Mouse (Mus musculus): ENCODE measurements around the gene Bahcc1. TPM values are rescaled to one million over a fixed set of nuclear protein-coding genes. Genes with fewer than 3 reads are reported as not detected.

The Bahcc1 gene
- polyA plus RNA-seq, 1 experiment from 2014 or later, result 3.1 TPM

GRCm38 (mm10) chr11:120310813-120311312 is 78.1 kb downstream of the Bahcc1 start:
- peak overlapping the region; percentile 91 for H3K4me2 ChIP-seq (replicated peaks; ENCODE audit: low read depth)
- 3% methylated on average over 43 of the region's 45 CpGs for WGBS
- no peak for TF ChIP-seq CTCF (IDR thresholded peaks at IDR 0.05; ENCODE audit: low read depth)
- peak; percentile 77 for ATAC-seq
- no peaks in the 10 kb centered on the region for H3K27me3 ChIP-seq (replicated peaks; ENCODE audit: control insufficient read depth, insufficient read depth, low read length)
- peaks cover 12% of the 10 kb centered on the region for H3K4me1 ChIP-seq (replicated peaks; ENCODE audit: control insufficient read depth, insufficient read depth, low read length)
- H3K36me3 ChIP-seq (ENCODE audit: control insufficient read depth, insufficient read depth), result no peaks in the 10 kb centered on the region
- H3K9ac ChIP-seq (ENCODE audit: low read depth, low read length), result peak overlapping the region; percentile 58
- H3K27ac ChIP-seq (ENCODE audit: low read depth, low read length), result no peak overlapping the region
- H3K9me3 ChIP-seq (ENCODE audit: control insufficient read depth), result no peaks in the 10 kb centered on the region
- peak overlapping the region; percentile 41 for H3K4me3 ChIP-seq (ENCODE audit: low read depth, low read length)

GRCm38 (mm10) chr11:120311561-120311960 is 78.8 kb downstream of the Bahcc1 start:
- WGBS, result 40% methylated on average over 10 of the region's 10 CpGs
- H3K27ac ChIP-seq (ENCODE audit: low read depth, low read length), result no peak overlapping the region
- H3K4me1 ChIP-seq (replicated peaks; ENCODE audit: control insufficient read depth, insufficient read depth, low read length), result peaks cover 12% of the 10 kb centered on the region
- no peaks in the 10 kb centered on the region for H3K36me3 ChIP-seq (ENCODE audit: control insufficient read depth, insufficient read depth)
- TF ChIP-seq CTCF (IDR thresholded peaks at IDR 0.05; ENCODE audit: low read depth), result no peak
- H3K4me3 ChIP-seq (ENCODE audit: low read depth, low read length), result no peak overlapping the region
- H3K9me3 ChIP-seq (ENCODE audit: control insufficient read depth), result no peaks in the 10 kb centered on the region
- H3K9ac ChIP-seq (ENCODE audit: low read depth, low read length), result peak overlapping the region; percentile 58; the same call in 1 of the 2 replicates
- peak overlapping the region; percentile 91 for H3K4me2 ChIP-seq (replicated peaks; ENCODE audit: low read depth)
- no peak for ATAC-seq
- H3K27me3 ChIP-seq (replicated peaks; ENCODE audit: control insufficient read depth, insufficient read depth, low read length), result no peaks in the 10 kb centered on the region

- ATAC-seq, result no peak
- Histone ChIP-seq H3K4me1 (replicated peaks; ENCODE audit: control insufficient read depth, insufficient read depth, low read length) (peaks cover 12% of the 10 kb centered on the region), H3K9ac (ENCODE audit: low read depth, low read length) (no peak overlapping the region), H3K4me2 (replicated peaks; ENCODE audit: low read depth) (no peak overlapping the region), H3K27ac (ENCODE audit: low read depth, low read length) (no peak overlapping the region), H3K36me3 (ENCODE audit: control insufficient read depth, insufficient read depth) (no peaks in the 10 kb centered on the region), H3K9me3 (ENCODE audit: control insufficient read depth) (no peaks in the 10 kb centered on the region), H3K4me3 (ENCODE audit: low read depth, low read length) (no peak overlapping the region), H3K27me3 (replicated peaks; ENCODE audit: control insufficient read depth, insufficient read depth, low read length) (no peaks in the 10 kb centered on the region)
- TF ChIP-seq CTCF (IDR thresholded peaks at IDR 0.05; ENCODE audit: low read depth), result no peak
- WGBS, result 57% methylated on average over 6 of the region's 6 CpGs
These were observed 79.3 kb downstream of the Bahcc1 start for GRCm38 (mm10) chr11:120312069-120312468.

- H3K9ac ChIP-seq (ENCODE audit: low read depth, low read length), result no peak overlapping the region
- no peaks in the 10 kb centered on the region for H3K27me3 ChIP-seq (replicated peaks; ENCODE audit: control insufficient read depth, insufficient read depth, low read length)
- WGBS, result 69% methylated on average over 6 of the region's 6 CpGs
- no peaks in the 10 kb centered on the region for H3K9me3 ChIP-seq (ENCODE audit: control insufficient read depth)
- no peak overlapping the region for H3K4me2 ChIP-seq (replicated peaks; ENCODE audit: low read depth)
- peaks cover 12% of the 10 kb centered on the region for H3K4me1 ChIP-seq (replicated peaks; ENCODE audit: control insufficient read depth, insufficient read depth, low read length)
- no peak for ATAC-seq
- TF ChIP-seq CTCF (IDR thresholded peaks at IDR 0.05; ENCODE audit: low read depth), result no peak
- H3K27ac ChIP-seq (ENCODE audit: low read depth, low read length), result no peak overlapping the region
- H3K4me3 ChIP-seq (ENCODE audit: low read depth, low read length), result no peak overlapping the region
- no peaks in the 10 kb centered on the region for H3K36me3 ChIP-seq (ENCODE audit: control insufficient read depth, insufficient read depth)
These were observed 81.3 kb downstream of the Bahcc1 start for GRCm38 (mm10) chr11:120313906-120314685.

- 54% methylated on average over 16 of the region's 16 CpGs for WGBS
- TF ChIP-seq CTCF (IDR thresholded peaks at IDR 0.05; ENCODE audit: low read depth), result no peak
- Histone ChIP-seq H3K4me3 (ENCODE audit: low read depth, low read length) (no peak overlapping the region), H3K9ac (ENCODE audit: low read depth, low read length) (no peak overlapping the region), H3K4me2 (replicated peaks; ENCODE audit: low read depth) (peak overlapping the region; percentile 83; the same call in 1 of the 2 replicates), H3K36me3 (ENCODE audit: control insufficient read depth, insufficient read depth) (no peaks in the 10 kb centered on the region), H3K9me3 (ENCODE audit: control insufficient read depth) (no peaks in the 10 kb centered on the region), H3K27me3 (replicated peaks; ENCODE audit: control insufficient read depth, insufficient read depth, low read length) (no peaks in the 10 kb centered on the region), H3K27ac (ENCODE audit: low read depth, low read length) (no peak overlapping the region), H3K4me1 (replicated peaks; ENCODE audit: control insufficient read depth, insufficient read depth, low read length) (peaks cover 12% of the 10 kb centered on the region)
- ATAC-seq, result no peak
These were observed 82.1 kb downstream of the Bahcc1 start for GRCm38 (mm10) chr11:120314721-120315415.

- Histone ChIP-seq H3K9me3 (ENCODE audit: control insufficient read depth) (no peaks in the 10 kb centered on the region), H3K9ac (ENCODE audit: low read depth, low read length) (no peak overlapping the region), H3K27ac (ENCODE audit: low read depth, low read length) (0 out of 2 replicates have a peak overlapping the region, but pooled peaks have one; percentile 90), H3K4me3 (ENCODE audit: low read depth, low read length) (peak overlapping the region; percentile 44), H3K27me3 (replicated peaks; ENCODE audit: control insufficient read depth, insufficient read depth, low read length) (no peaks in the 10 kb centered on the region), H3K4me1 (replicated peaks; ENCODE audit: control insufficient read depth, insufficient read depth, low read length) (peaks cover 12% of the 10 kb centered on the region), H3K4me2 (replicated peaks; ENCODE audit: low read depth) (peak overlapping the region; percentile 83), H3K36me3 (ENCODE audit: control insufficient read depth, insufficient read depth) (no peaks in the 10 kb centered on the region)
- TF ChIP-seq CTCF (IDR thresholded peaks at IDR 0.05; ENCODE audit: low read depth), result no peak
- 21% methylated on average over 4 of the region's 4 CpGs for WGBS
- no peak for ATAC-seq
These were observed 82.6 kb downstream of the Bahcc1 start for GRCm38 (mm10) chr11:120315416-120315761.
